Mouse (Mus musculus) common myeloid progenitor, adult 5-6 weeks (primary cell): ENCODE data around the gene Cryge. TPM values are rescaled to one million over a fixed set of nuclear protein-coding genes. Genes with fewer than 3 reads are reported as not detected.

ENCODE experiments used
- ATAC-seq: replicated peaks from 2 replicates; pipeline ENCODE4 v1.8.0; 2016; ENCODE audit warnings: low read depth, mild to moderate bottlenecking, moderate TSS enrichment, inconsistent platforms; ENCODE audit not compliant: poor library complexity, severe bottlenecking
- total RNA-seq: library from RNA; stranded (forward); fragments of 200-1000, 187-1606 nt; gene quantifications from 2 replicates; pipeline ENCODE4 v1.2.3, GENCODE M21; 2017

Cryge gene
- total RNA-seq, 1 experiment from 2014 or later, result not detected

DNA sequence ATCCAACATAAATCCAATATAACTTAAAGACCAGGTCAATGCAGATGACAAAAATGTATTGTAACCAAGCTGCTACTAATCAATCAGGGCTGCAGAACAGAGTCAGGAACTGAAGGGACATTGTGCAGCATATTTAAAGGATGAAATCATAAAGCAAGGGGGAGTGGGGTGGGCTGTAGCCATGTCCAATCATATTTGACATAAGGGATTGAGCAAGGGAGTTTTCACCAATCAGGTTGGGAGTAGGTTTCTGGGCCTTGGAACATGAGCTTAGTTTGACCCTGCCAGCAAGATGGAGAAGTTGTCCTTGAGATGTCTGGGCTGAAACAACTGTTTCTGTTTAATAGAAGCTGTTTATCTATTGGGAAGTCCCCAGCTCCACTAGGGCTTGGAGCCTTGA, 18.3 kb downstream of the Cryge start, which contains the start of gene Akr1cl:
Gene Akr1cl (minus strand): TSS at position 119 of the 400 bp plus-strand sequence.
- ATAC-seq, result no peak

DNA sequence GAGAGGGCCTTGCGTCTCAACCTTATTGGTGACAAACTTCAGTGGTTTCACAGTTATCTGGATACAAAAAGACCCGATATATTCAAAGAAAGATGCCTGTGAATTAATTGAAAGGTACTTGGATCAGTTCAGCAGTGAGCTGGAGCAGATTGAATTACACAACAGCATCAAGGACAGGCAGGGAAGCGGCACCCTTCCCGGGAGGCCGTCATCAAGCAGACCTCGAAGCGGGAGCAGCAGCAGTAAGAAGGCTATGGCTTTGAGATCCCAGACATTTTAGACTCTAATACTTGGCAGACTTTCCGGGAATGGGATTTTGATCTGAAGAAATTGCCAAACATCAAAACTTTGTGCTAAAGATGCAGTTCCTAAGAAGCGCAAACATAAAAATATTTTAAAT, 22.7 kb downstream of the Cryge start:
- ATAC-seq, result no peak

DNA sequence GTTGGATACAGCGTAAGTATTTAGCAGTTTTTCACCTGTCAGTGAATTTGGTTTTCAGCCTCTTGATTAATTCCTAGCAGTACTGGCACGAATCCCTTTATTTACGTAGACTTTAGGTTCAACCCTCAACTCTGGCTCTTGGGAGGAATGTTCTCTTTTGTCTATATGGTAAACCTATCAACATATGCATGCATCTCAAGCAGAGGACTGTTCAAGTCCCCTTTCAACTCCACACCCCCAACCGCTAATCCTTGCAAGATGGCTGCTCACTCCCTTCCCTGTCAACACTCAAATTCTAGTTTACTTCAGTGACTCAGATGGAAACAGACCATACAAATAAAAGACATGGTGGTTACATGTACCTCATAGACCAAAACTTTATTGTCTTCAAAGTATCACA, 38.2 kb downstream of the Cryge start:
- ATAC-seq, result no peak

DNA sequence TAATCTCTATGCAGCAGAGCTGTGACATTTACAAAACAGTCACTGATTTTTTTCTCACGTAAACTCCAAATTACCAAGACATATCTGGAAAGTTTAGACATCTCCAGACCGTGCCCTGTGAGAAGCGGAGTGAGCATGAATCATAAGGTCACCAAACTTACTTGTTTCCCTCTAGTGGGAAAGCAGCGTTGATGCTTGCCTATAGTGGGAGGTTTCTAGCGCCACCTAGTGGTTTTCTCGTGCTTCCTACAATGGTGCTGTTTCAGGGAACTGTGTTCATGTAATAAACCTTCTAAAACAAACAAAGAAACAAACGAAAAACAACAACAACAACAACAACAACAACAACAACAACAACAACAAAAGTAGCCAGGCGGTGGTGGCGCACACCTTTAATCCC, 40.8 kb downstream of the Cryge start:
- peak; percentile 99 for ATAC-seq

DNA sequence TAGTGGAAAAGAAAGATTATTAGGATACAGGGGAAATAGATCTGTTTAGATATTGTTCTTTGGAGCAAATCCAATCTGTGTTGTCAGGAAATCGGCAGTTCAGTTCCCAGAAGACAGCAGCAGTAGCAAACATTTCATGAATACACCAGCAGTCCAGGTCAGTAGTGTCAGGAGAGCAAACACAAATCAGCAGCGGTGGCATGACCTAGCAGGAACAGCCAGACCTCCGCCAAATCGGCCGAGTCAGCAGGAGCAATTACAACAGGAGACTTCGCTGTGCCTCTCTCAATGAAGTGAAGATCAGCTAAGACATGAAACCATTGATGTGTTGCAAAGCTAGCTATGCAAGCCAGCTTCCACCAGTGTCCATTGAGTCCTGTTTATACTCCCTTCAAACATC, 45.4 kb downstream of the Cryge start:
- ATAC-seq, result no peak

DNA sequence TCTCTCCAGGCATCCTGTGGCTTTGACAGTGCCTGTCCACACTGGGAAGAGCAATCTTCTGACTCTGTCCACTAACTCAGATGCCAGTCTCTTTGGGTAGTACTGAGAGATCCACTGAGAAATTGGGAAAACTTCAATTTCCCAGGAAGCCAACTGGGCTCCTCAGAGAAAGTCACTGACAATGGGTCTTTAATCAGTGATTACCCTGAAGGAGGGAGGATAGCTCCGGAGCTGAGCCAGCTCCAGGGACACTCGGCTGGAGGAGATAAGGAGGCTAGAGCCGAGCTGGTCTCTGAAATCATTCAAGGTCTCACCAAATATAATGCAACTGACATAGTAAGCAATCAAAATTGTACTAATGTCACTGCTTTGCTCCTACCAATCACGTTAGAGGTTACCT, 46.4 kb downstream of the Cryge start:
- no peak for ATAC-seq

Other genes starting within 250 kb of the Cryge start
- 6.2 and 8.7 TPM in 2 replicates for gene Plekhm3, start 94.3 kb downstream of the Cryge start, total RNA-seq
- not detected in 2 replicates for gene Akr1cl, start 18.4 kb downstream of the Cryge start, total RNA-seq
- not detected in 2 replicates for gene Crygd, start 12.3 kb upstream of the Cryge start, total RNA-seq
- not detected in 2 replicates for gene Crygc, start 22.5 kb upstream of the Cryge start, total RNA-seq
- gene Crygb, start 31.1 kb upstream of the Cryge start, total RNA-seq, result not detected in 2 replicates
- gene Cryga, start 52.2 kb upstream of the Cryge start, total RNA-seq, result not detected in 2 replicates
- gene Gm28845, start 68.4 kb upstream of the Cryge start, total RNA-seq, result not detected in 2 replicates
- gene D630023F18Rik, start 72.1 kb upstream of the Cryge start, total RNA-seq, result 0.27 TPM in 1 of 2 replicates, not detected in the other
- gene Idh1, start 135.4 kb upstream of the Cryge start, total RNA-seq, result 55.4 and 66.1 TPM in 2 replicates
- 25.3 and 32.7 TPM in 2 replicates for gene Pikfyve, start 135.5 kb upstream of the Cryge start, total RNA-seq
- not detected in 2 replicates for gene Pth2r, start 230.9 kb upstream of the Cryge start, total RNA-seq